Mouse (Mus musculus) liver (tissue): ENCODE data around the gene Usp33.

Experiments used
- DNase-seq: peaks from one replicate; pipeline ENCODE4 v3.0.0-alpha.2; 2020; ENCODE audit warnings: mixed read lengths

Usp33 gene

DNA sequence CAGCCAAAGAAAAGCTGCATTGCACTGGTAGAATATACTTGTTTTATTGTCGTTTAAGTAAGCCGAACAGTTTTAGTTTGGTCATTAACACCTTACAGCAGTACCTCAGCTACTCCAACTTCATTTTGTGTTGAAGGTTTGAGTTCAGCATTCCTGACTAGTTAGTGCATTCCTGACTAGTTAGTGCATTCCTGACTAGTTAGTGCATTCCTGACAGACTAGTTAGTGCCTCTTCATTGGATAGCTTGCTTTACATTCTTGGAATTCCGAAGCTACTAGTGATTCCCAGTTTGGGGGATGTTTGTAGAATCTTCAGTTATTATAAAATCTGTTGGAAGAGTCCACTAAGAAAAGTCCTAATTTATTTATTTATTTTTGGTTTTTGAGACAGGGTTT is 56.4 kb downstream of the Usp33 start:
- no peak for DNase-seq

GRCm38 (mm10) chr3:152403827-152404226 is 57.5 kb downstream of the Usp33 start:
- DNase-seq = no peak

DNA sequence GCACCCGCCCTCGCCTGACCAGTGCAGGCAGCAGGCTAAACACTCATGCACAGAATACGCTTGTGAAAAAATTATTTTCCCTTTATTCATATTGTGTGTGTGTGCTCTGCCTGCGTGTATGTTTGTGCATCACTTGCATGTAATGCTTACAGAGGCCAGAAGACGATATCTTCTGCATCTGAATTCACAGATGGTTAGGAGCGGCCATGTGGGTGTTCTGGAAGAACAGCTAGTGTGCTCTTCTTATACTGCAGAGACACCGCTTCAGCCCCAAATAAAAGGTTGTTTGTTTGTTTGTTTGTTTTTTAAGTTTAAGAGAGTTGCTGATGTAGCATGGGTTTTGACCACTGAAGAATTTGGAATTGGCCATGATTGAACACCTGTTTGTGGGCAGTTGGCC is 59.1 kb downstream of the Usp33 start:
- DNase-seq = no peak

GRCm38 (mm10) chr3:152405978-152406640 is 59.8 kb downstream of the Usp33 start:
- DNase-seq = no peak

DNA sequence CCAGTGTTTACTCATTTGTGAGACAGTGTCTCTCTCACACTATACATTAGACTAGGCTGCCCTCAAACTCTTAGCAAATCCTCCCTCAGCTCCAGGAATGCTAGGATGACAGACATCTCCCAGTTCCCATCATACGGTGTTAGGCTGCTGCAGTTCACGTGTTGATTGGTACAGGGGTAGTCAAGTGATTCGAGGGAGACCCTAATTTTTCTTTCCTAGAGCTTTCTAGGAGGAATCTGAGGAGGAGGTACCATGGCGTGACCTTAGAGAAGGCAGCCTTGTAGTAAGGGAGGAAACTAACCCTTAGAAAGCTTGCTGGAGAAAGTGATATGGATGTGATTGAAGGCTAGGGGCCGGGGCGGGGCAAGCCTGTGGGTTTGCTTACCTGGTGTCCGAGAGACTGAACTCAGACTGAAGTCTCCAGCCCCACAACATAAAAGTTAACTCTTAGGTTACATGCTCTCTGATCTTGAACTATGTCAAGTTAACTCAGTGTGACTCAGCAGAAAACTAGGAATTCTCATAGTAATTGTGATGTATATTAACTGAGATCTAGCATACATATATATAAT is 64.8 kb downstream of the Usp33 start:
- DNase-seq = no peak

GRCm38 (mm10) chr3:152412362-152412761 is 66.1 kb downstream of the Usp33 start:
- no peak for DNase-seq

DNA sequence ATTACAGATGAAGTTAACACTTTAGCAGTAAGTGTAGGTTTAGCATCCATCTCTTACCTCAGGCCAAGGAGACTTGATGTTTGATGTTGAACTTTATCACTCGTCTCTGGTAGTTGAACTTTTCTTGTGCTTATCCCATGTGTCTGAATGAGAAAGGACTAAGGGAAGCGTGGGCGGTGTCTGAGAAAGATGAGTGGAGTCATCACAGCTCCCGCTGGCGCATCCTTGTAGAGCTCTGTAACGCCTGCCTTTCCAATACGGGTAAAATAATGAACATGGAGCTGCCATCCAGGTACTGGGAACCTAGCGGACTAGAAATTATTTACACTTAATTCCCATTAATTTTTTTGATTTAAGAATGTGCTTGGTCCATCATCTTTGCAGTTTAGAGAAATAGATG is 82.6 kb downstream of the Usp33 start:
- no peak for DNase-seq

DNA sequence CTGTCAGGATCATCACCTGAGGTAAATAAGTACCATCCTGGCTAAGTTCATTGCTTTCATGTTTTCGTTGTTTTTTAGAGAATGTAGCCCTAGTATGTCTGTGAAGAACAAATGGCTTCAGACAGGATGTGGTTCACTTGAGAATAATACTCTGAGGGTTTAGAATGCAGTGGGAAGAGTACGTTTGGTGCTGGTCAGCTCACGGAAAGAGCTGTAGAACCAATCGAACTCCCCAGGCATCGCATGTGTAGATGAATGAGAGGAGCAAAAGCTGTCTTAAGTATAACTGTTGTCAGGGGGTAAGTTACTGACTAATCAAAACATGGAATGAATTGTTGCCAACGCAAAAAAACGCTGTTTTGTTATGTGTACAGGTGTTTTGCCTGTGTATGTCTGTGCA is 86.4 kb downstream of the Usp33 start:
- no peak for DNase-seq

- DNase-seq = no peak
Measured at GRCm38 (mm10) chr3:152435590-152435989, 89.3 kb downstream of the Usp33 start.

DNA sequence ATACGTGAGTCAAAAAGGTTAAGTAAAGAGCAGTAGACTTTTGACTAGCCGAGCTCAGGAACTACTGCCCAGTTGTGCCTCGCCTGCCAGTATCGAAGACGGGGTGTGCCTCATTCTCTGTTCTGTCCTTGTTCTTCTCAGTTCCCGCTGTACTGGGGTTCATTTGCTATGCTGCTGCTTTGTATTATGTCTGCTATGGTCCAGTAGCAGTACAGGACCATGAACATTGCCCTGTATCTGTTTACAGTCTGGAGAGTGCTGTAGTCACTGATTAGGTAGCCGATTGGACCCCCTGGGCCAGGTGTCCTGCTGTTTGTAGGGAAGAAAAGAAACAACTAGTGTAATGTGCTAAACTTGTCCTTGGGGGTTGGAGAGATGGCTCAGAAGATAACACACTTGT is 91.8 kb downstream of the Usp33 start:
- DNase-seq = no peak

- DNase-seq = no peak
Measured at GRCm38 (mm10) chr3:152442795-152443194, 96.5 kb downstream of the Usp33 start.
